8 mouse cellular contexts compared by ENCODE assay signal in genomic region chr12:113014561-113015556, GRCm38 (mm10). TPM values are rescaled to one million over a fixed set of nuclear protein-coding genes. Genes with fewer than 3 reads are reported as not detected.
A peak's percentile ranks its signal among the peaks of the same experiment; 100 is the strongest.
DNase-seq lines count a peak whose midpoint lies in the region; ATAC-seq and TF ChIP-seq lines count a peak whose summit lies in the region.

No protein-coding gene starts in this region.

- peak overlapping the region; percentile 100 for H3K4me3 ChIP-seq in megakaryocyte, embryonic 14.5 days (replicated peaks)

- peak; percentile 59 for TF ChIP-seq POLR2A in brain, embryonic 14.5 days (IDR thresholded peaks at IDR 0.05; ENCODE audit: borderline replicate concordance, extremely low read depth, insufficient read depth, insufficient read length, poor library complexity, severe bottlenecking)

- peaks cover 60% of the 10 kb centered on the region for H3K4me1 ChIP-seq in megakaryocyte, embryonic 14.5 days

- no peaks in the 10 kb centered on the region for H3K9me3 ChIP-seq in megakaryocyte, embryonic 14.5 days

- H3K27me3 ChIP-seq in megakaryocyte, embryonic 14.5 days (replicated peaks) = peaks cover 33% of the 10 kb centered on the region

- peak; percentile 98 for DNase-seq in MEL-GATA-1-ER (ENCODE audit: extremely low read depth, low read depth)
- peak; percentile 32 for DNase-seq in brain, embryonic 14.5 days (ENCODE audit: low read depth)
- DNase-seq in heart, postnatal 4 days = peak; percentile 42
- DNase-seq in left cerebral cortex, postnatal 36 days (ENCODE audit: low spot score in 2 of 2) = peak; percentile 37 to 57
- DNase-seq in right cerebral cortex, postnatal 4 days = peak; percentile 25
- no peak for DNase-seq in layer of hippocampus, adult 11-12 months (ENCODE audit: low spot score)

- H3K36me3 ChIP-seq in megakaryocyte, embryonic 14.5 days (replicated peaks; ENCODE audit: low read length) = no peaks in the 10 kb centered on the region

- ATAC-seq in erythroid progenitor cell, adult 5-6 weeks (replicated peaks; ENCODE audit: low FRiP score, poor library complexity, severe bottlenecking) = peak; percentile 67

- intact Hi-C loops in left cerebral cortex, postnatal 36 days (cut with DNase I) = loop anchor here (2.0 kb wide), 1 partner anchor 60 kb away; the partner anchor contains the start of gene Tex22

- no peak for TF ChIP-seq CTCF in brain, embryonic 14.5 days (IDR thresholded peaks at IDR 0.05; ENCODE audit: borderline replicate concordance, extremely low read depth, insufficient read depth, insufficient read length)

RNA-seq across cellular contexts. Expression of gene Pacs2, which starts 0.6 kb away (rescaled TPM):
- 81.8 and 109 TPM in 2 replicates for polyA plus RNA-seq in brain, embryonic 14.5 days (2012; rRNA removed)
- 68.3 and 88.3 TPM in 2 replicates for total RNA-seq in erythroid progenitor cell, adult 5-6 weeks (2015; ENCODE audit: low replicate concordance)
- total RNA-seq in erythroid progenitor cell, adult 5-6 weeks (2017; ENCODE audit: low replicate concordance) = 44.9 and 45.7 TPM in 2 replicates
- 10 to 100 TPM; 31.8 to 33.4 TPM for total RNA-seq in heart, postnatal 4 days (2021)
- total RNA-seq in left cerebral cortex, postnatal 36 days (2021) = 10 to 100 TPM; 70.4 to 74.2 TPM
- polyA plus RNA-seq in megakaryocyte, embryonic 14.5 days (2012; ENCODE audit: insufficient read depth, low replicate concordance) = 7.0 and 8.7 TPM in 2 replicates

RNA-seq across cellular contexts. Expression of gene Brf1, which starts 14.4 kb away (rescaled TPM):
- polyA plus RNA-seq in brain, embryonic 14.5 days (2012; rRNA removed) = 63.9 and 67.1 TPM in 2 replicates
- 55.1 and 57.4 TPM in 2 replicates for total RNA-seq in erythroid progenitor cell, adult 5-6 weeks (2015; ENCODE audit: low replicate concordance)
- total RNA-seq in erythroid progenitor cell, adult 5-6 weeks (2017; ENCODE audit: low replicate concordance) = 172 and 200 TPM in 2 replicates
- total RNA-seq in heart, postnatal 4 days (2021) = 10 to 100 TPM; 38.3 to 40.8 TPM
- total RNA-seq in left cerebral cortex, postnatal 36 days (2021) = 10 to 100 TPM; 41.4 to 55.5 TPM
- polyA plus RNA-seq in megakaryocyte, embryonic 14.5 days (2012; ENCODE audit: insufficient read depth, low replicate concordance) = 11.5 and 16.3 TPM in 2 replicates

RNA-seq across cellular contexts. Expression of gene Btbd6, which starts 38.6 kb away (rescaled TPM):
- 61.4 and 61.7 TPM in 2 replicates for polyA plus RNA-seq in brain, embryonic 14.5 days (2012; rRNA removed)
- 0.84 and 3.2 TPM in 2 replicates for total RNA-seq in erythroid progenitor cell, adult 5-6 weeks (2015; ENCODE audit: low replicate concordance)
- 0.68 and 1.0 TPM in 2 replicates for total RNA-seq in erythroid progenitor cell, adult 5-6 weeks (2017; ENCODE audit: low replicate concordance)
- total RNA-seq in heart, postnatal 4 days (2021) = 10 to 100 TPM; 26.0 to 28.1 TPM
- 10 to 100 TPM; 59.3 to 74.3 TPM for total RNA-seq in left cerebral cortex, postnatal 36 days (2021)
- 25.3 and 64.2 TPM in 2 replicates for polyA plus RNA-seq in megakaryocyte, embryonic 14.5 days (2012; ENCODE audit: insufficient read depth, low replicate concordance)

RNA-seq across cellular contexts. Expression of gene Tex22, which starts 59.4 kb away (rescaled TPM):
- 0.14 and 0.34 TPM in 2 replicates for polyA plus RNA-seq in brain, embryonic 14.5 days (2012; rRNA removed)
- not detected in 2 replicates for total RNA-seq in erythroid progenitor cell, adult 5-6 weeks (2015; ENCODE audit: low replicate concordance)
- total RNA-seq in erythroid progenitor cell, adult 5-6 weeks (2017; ENCODE audit: low replicate concordance) = not detected in 2 replicates
- under 1 TPM in 1 of 2 experiments, not detected in 1; 0.29 TPM for total RNA-seq in heart, postnatal 4 days (2021)
- total RNA-seq in left cerebral cortex, postnatal 36 days (2021) = under 1 TPM; 0.35 to 0.52 TPM
- polyA plus RNA-seq in megakaryocyte, embryonic 14.5 days (2012; ENCODE audit: insufficient read depth, low replicate concordance) = not detected in 2 replicates

Comparison
In these comparisons a context has a peak if more than half of its experiments do, and no peak if none do; other contexts are left out.
1. RNA of gene Btbd6, which starts 38.6 kb away (total RNA-seq): 59.3 to 74.3 TPM in left cerebral cortex, postnatal 36 days and 26.0 to 28.1 TPM in heart, postnatal 4 days; 0.68 to 3.2 TPM in erythroid progenitor cell, adult 5-6 weeks; every median in the first group is over 4 times any median in the second.